Mouse (Mus musculus) MEL (cell line): ENCODE measurements around the gene C8a.

ENCODE experiments used
- BHLHE40 ChIP-seq: IDR thresholded peaks from 2 replicates; pipeline ENCODE4 v1.6.1; 2012; ENCODE audit warnings: low read depth, mild to moderate bottlenecking, inconsistent platforms, low read length, improper control_type of control experiment, borderline replicate concordance
- HCFC1 ChIP-seq: IDR thresholded peaks from 2 replicates; pipeline ENCODE4 v1.6.1; 2012; ENCODE audit warnings: low read depth, mild to moderate bottlenecking, inconsistent platforms, low read length, improper control_type of control experiment, moderate library complexity
- NELFE ChIP-seq: IDR thresholded peaks from 2 replicates; pipeline ENCODE4 v1.6.1; 2011; ENCODE audit warnings: low read depth, low read length, improper control_type of control experiment
- RAD21 ChIP-seq: IDR thresholded peaks from 2 replicates; pipeline ENCODE4 v1.6.1; 2011; ENCODE audit warnings: mild to moderate bottlenecking, low read depth, low read length, improper control_type of control experiment
- UBTF ChIP-seq: IDR thresholded peaks from 2 replicates; pipeline ENCODE4 v1.6.1; 2012; ENCODE audit warnings: low read depth, mild to moderate bottlenecking, inconsistent platforms, low read length, improper control_type of control experiment, moderate library complexity, borderline replicate concordance; ENCODE audit not compliant: insufficient read depth

- no peak for TF ChIP-seq NELFE
- TF ChIP-seq BHLHE40 = no peak
- TF ChIP-seq HCFC1 = no peak
- no peak for TF ChIP-seq UBTF
- TF ChIP-seq RAD21 = no peak
These were observed 93.9 kb downstream of the C8a start for GRCm38 (mm10) chr4:104782346-104782745.
